Mouse (Mus musculus) hindbrain, postnatal 0 days (tissue): ENCODE data around the gene Hnrnpf. TPM values are rescaled to one million over a fixed set of nuclear protein-coding genes. Genes with fewer than 3 reads are reported as not detected.
A peak's percentile ranks its signal among the peaks of the same experiment; 100 is the strongest.

Experiments
- ATAC-seq: fragments of 200-750 bp; cut with Nextera tagmentation; 2 replicates; pipeline ENCODE4 v1.8.0; 2017; ENCODE audit warnings: mild to moderate bottlenecking, moderate TSS enrichment, moderate library complexity
- DNase-seq: peaks from one replicate; pipeline ENCODE4 v3.0.0-alpha.2; 2015; ENCODE audit warnings: low spot score
- H3K27ac ChIP-seq: fragments of 300-500 bp; sonication (generic); 2 replicates; pipeline ENCODE4 v1.5.1; 2014; ENCODE audit warnings: mild to moderate bottlenecking
- H3K27me3 ChIP-seq: fragments of 300-500 bp; sonication (generic); 2 replicates; pipeline ENCODE4 v1.6.1; 2014; ENCODE audit warnings: low read length, mixed read lengths; ENCODE audit not compliant: insufficient read depth
- H3K36me3 ChIP-seq: fragments of 300-500 bp; sonication (generic); 2 replicates; pipeline ENCODE4 v1.6.1; 2014; ENCODE audit warnings: low read length, mixed read lengths; ENCODE audit not compliant: insufficient read depth
- H3K4me1 ChIP-seq: fragments of 300-500 bp; sonication (generic); 2 replicates; pipeline ENCODE4 v1.6.1; 2014; ENCODE audit warnings: antibody characterized with exemption, low read length, mixed read lengths; ENCODE audit not compliant: insufficient read depth
- H3K4me2 ChIP-seq: fragments of 300-500 bp; sonication (generic); 2 replicates; pipeline ENCODE4 v1.6.1; 2014; ENCODE audit warnings: low read depth, mild to moderate bottlenecking, low read length, moderate library complexity, mixed read lengths
- H3K4me3 ChIP-seq: fragments of 300-500 bp; sonication (generic); 2 replicates; pipeline ENCODE4 v1.5.1; 2014; ENCODE audit warnings: low read length
- H3K9ac ChIP-seq: fragments of 300-500 bp; sonication (generic); replicated peaks from 2 replicates; pipeline ENCODE4 v1.6.1; 2014; ENCODE audit warnings: mild to moderate bottlenecking, low read length, moderate library complexity, mixed read lengths
- H3K9me3 ChIP-seq: fragments of 300-500 bp; sonication (generic); 2 replicates; pipeline ENCODE4 v1.6.1; 2016; ENCODE audit warnings: low read length, mixed read lengths
- CTCF ChIP-seq: IDR thresholded peaks from 2 replicates; pipeline ENCODE4 v1.5.1; 2016; ENCODE audit warnings: antibody characterized with exemption, control low read depth, low read depth
- WGBS: fragments of 180-500 bp; shearing (Covaris S2); extraction: QIAGEN DNeasy Blood & Tissue Kit; methylation state at CpG from one replicate; pipeline ENCODE4 v1.1.7; 2014; 5-methylcytosine and 5-hydroxymethylcytosine counted together
- polyA plus RNA-seq: library from polyadenylated mRNA; unstranded; fragments of >200 nt; fragmentation: Nextera tagmentation; extraction: Ambion mirVana; gene quantifications from 2 replicates; pipeline ENCODE4 v1.2.1, GENCODE M21; 2015
- total RNA-seq: library from RNA; depleted of rRNA; stranded (reverse); fragments of >200 nt; gene quantifications from 2 replicates; pipeline ENCODE4 v1.2.3, GENCODE M21; 2014

Gene Hnrnpf
- total and polyA plus RNA-seq, 2 experiments from 2014 or later: 160 to 234 TPM

DNA sequence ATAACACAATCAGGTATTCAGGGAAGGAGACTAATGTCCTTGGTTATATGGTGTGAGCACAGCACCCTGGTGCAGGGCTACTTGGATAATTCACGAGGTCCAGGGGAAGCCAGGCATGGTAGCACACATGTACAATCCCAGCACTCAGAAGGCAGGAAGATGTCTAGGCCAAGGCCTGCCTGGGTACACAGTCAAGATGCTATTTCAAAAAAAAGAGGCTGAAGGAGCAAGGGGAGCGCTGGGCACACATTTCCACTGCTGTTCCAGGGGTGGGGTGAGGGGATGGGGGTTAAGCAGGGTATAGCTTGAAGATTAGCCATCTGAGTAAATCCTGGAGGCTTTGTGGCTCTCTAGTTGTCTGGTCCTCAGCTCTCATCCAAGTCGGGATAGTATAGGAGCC, 3.7 kb downstream of the Hnrnpf start:
- TF ChIP-seq CTCF: no peak

GRCm38 (mm10) chr6:117905260-117905930, 5.3 kb downstream of the Hnrnpf start:
- H3K9ac ChIP-seq: peak overlapping the region; percentile 60; the same call in 1 of the 2 replicates
- H3K36me3 ChIP-seq: no peaks in the 10 kb centered on the region
- no peak for DNase-seq
- H3K4me2 ChIP-seq: peak overlapping the region; percentile 65
- H3K4me3 ChIP-seq: peak overlapping the region; percentile 79
- no peaks in the 10 kb centered on the region for H3K9me3 ChIP-seq
- ATAC-seq: no peak
- peaks cover 5% of the 10 kb centered on the region; the same call in 1 of the 2 replicates for H3K4me1 ChIP-seq
- WGBS: 23% methylated on average over 4 of the region's 4 CpGs
- H3K27me3 ChIP-seq: no peaks in the 10 kb centered on the region
- peak overlapping the region; percentile 81; the same call in 1 of the 2 replicates for H3K27ac ChIP-seq
- TF ChIP-seq CTCF: no peak

More for the DNA sequence above, 3.7 kb downstream of the Hnrnpf start:
- Histone ChIP-seq H3K27me3 (no peaks in the 10 kb centered on the region), H3K9me3 (no peaks in the 10 kb centered on the region), H3K4me2 (no peak overlapping the region), H3K4me1 (peaks cover 2% of the 10 kb centered on the region; the same call in 1 of the 2 replicates), H3K27ac (no peak overlapping the region), H3K36me3 (no peaks in the 10 kb centered on the region), H3K9ac (no peak overlapping the region; the same call in 1 of the 2 replicates), H3K4me3 (no peak overlapping the region)
- ATAC-seq (no peak), DNase-seq (no peak)
- 83% methylated on average over 3 of the region's 3 CpGs for WGBS

GRCm38 (mm10) chr6:117906015-117906531, 5.9 kb downstream of the Hnrnpf start:
- Histone ChIP-seq H3K9me3 (no peaks in the 10 kb centered on the region), H3K4me1 (peaks cover 5% of the 10 kb centered on the region; the same call in 1 of the 2 replicates), H3K4me2 (peak overlapping the region; percentile 65), H3K9ac (peak overlapping the region; percentile 60), H3K4me3 (peak overlapping the region; percentile 79), H3K36me3 (no peaks in the 10 kb centered on the region), H3K27ac (peak overlapping the region; percentile 81), H3K27me3 (no peaks in the 10 kb centered on the region)
- ATAC-seq (peak; percentile 55), DNase-seq (no peak)
- under 1% methylated on average over 25 of the region's 25 CpGs for WGBS
- no peak for TF ChIP-seq CTCF

DNA sequence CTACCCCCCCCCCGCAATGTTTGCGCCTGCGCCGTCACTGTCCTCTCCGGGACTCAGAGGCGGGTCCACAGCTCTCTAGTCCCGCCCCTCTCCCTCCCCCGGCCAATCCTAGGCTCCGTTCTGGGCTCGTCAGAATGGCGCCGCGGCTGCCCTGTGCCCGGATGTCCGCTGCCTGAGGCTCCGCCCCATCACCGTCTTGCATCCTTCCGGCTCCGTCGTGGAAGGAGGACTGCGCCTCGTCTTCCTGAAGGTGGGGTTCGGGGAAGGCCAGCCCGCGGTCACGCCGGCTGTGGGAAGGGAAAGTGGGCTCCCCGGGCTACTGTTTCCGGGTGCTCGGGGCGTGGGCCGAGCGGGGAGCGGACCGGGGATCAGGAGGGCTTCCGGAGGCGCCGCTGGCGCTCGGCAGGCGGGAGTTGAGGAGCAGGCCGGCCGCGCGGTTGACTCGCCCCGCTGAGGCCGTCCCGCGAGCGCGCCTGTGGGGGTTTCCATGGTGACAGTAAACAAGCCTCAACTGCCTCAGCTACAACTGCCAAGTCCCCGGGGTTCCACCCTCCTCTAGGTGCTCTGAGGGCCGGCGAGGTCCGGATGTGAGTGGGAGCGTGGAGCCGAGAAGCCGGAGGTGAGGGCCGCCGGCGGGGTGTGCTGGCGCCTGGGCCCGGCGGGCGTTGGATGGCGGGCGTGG, 6.6 kb downstream of the Hnrnpf start:
- Histone ChIP-seq H3K27ac (peak overlapping the region; percentile 95), H3K4me2 (peak overlapping the region; percentile 99), H3K9ac (peak overlapping the region; percentile 86), H3K4me1 (peaks cover 5% of the 10 kb centered on the region; the same call in 1 of the 2 replicates), H3K36me3 (no peaks in the 10 kb centered on the region), H3K27me3 (no peaks in the 10 kb centered on the region), H3K9me3 (no peaks in the 10 kb centered on the region), H3K4me3 (peak overlapping the region; percentile 79)
- TF ChIP-seq CTCF: peak; percentile 7; the same call in 1 of the 2 replicates
- peak; percentile 99 for DNase-seq
- peak; percentile 99 for ATAC-seq
- 1% methylated on average over 54 of the region's 68 CpGs for WGBS

DNA sequence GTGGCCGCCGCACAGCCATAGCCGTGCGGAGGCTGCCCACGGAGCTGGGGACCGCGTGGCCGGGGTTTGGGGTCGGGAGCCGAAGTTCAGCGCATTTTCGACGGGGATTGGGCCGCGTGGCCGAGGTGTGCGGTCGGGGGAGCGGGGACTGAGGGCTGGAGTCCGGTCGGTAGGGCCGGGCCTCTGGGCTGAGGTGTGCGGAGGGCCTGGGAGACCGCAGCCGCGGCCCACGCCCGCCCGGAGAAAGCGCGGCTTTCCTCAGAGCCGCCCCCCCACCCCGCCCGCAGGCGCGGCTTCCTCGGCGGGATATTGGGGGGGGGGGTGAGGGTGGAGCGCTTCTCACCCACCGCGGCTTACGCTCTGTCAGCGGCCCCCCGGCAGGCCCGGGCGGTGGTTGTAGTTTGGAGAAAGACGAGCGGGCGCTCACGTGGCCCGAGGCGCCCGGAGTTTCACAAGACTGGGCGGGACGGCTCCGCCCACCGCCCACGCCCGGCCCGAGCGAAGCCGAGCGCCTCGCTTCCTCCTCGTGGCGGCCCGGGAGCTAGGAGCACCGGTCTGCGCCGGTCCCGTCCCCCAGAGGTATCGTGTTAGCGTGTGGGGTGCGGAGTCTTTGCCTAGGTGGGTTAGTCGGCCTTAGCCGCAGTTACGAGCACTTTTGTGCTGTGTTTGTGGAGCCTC, 7.3 kb downstream of the Hnrnpf start:
- Histone ChIP-seq H3K36me3 (no peaks in the 10 kb centered on the region), H3K27ac (peak overlapping the region; percentile 95)
- ATAC-seq: peak; percentile 46

GRCm38 (mm10) chr6:117907979-117908355, 7.8 kb downstream of the Hnrnpf start:
- Histone ChIP-seq H3K36me3 (no peaks in the 10 kb centered on the region), H3K9ac (peak overlapping the region; percentile 86), H3K4me1 (peaks cover 5% of the 10 kb centered on the region; the same call in 1 of the 2 replicates), H3K4me3 (peak overlapping the region; percentile 79), H3K27me3 (no peaks in the 10 kb centered on the region), H3K27ac (peak overlapping the region; percentile 95; the same call in 1 of the 2 replicates), H3K9me3 (no peaks in the 10 kb centered on the region), H3K4me2 (peak overlapping the region; percentile 99)
- WGBS: under 1% methylated on average over 26 of the region's 26 CpGs
- ATAC-seq (no peak), DNase-seq (no peak)
- peak; percentile 5; the same call in 1 of the 2 replicates for TF ChIP-seq CTCF

More for the DNA sequence above, 7.3 kb downstream of the Hnrnpf start:
- H3K9me3 ChIP-seq: no peaks in the 10 kb centered on the region
- H3K4me3 ChIP-seq: peak overlapping the region; percentile 79
- no peak for TF ChIP-seq CTCF
- under 1% methylated on average over 63 of the region's 77 CpGs for WGBS
- H3K4me2 ChIP-seq: peak overlapping the region; percentile 99
- H3K27me3 ChIP-seq: no peaks in the 10 kb centered on the region
- H3K4me1 ChIP-seq: peaks cover 5% of the 10 kb centered on the region; the same call in 1 of the 2 replicates
- peak; percentile 85 for DNase-seq
- peak overlapping the region; percentile 86 for H3K9ac ChIP-seq
